Mouse (Mus musculus) ES-E14 (cell line): Measurements from ENCODE around the gene Tmem104.

Source experiments
- CHD2 ChIP-seq: IDR thresholded peaks from 2 replicates; pipeline ENCODE4 v1.6.1; 2014; ENCODE audit warnings: mild to moderate bottlenecking, low read depth, low read length, inconsistent platforms
- MAFK ChIP-seq: IDR thresholded peaks from 2 replicates; pipeline ENCODE4 v1.6.1; 2014; ENCODE audit warnings: mild to moderate bottlenecking, low read depth, low read length, inconsistent platforms; ENCODE audit not compliant: insufficient read depth
- ZC3H11A ChIP-seq: IDR thresholded peaks from 2 replicates; pipeline ENCODE4 v1.6.1; 2012; ENCODE audit warnings: low read depth, mild to moderate bottlenecking, inconsistent platforms, low read length, borderline replicate concordance

- TF ChIP-seq MAFK = no peak
- TF ChIP-seq ZC3H11A = no peak
- no peak for TF ChIP-seq CHD2
These were observed 38.0 kb downstream of the Tmem104 start for GRCm38 (mm10) chr11:115225301-115225700.
